Mouse (Mus musculus) kidney, postnatal 36 days (tissue): ENCODE results near the gene Ntrk2.
"Not testable (repeated sequence)": the region's sequence is repeated elsewhere in the genome, so short reads cannot be mapped to it uniquely, and the experiment has no call there.

ENCODE experiments used
- DNase-seq, 2 experiments: peaks; one replicate each; pipeline ENCODE4 v3.0.0; 2021 to 2022; ENCODE audit warnings: mixed read lengths in 2 of 2

Gene Ntrk2

DNA sequence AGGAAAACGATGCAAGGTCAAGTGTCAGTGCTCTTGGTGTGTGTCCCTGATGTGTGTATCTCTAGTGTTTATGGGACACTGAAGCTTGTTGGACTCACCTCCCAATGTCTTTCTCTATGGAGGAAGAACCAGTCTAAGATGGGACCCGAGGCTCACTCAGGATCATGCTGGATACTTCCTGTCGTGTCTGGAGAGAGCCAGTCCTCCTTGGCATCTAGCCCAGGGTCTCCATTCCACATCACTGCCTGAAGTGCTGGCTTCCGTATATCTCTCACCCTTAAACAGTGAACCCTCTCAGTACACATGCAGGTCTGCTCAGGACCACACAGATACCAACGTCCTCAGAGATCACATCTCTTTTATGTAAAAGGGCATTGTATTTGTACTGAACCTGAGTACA lies 166.1 kb downstream of the Ntrk2 start:
- no peak for DNase-seq

GRCm38 (mm10) chr13:58996447-58996846 lies 190.1 kb downstream of the Ntrk2 start:
- DNase-seq = no peak

DNA sequence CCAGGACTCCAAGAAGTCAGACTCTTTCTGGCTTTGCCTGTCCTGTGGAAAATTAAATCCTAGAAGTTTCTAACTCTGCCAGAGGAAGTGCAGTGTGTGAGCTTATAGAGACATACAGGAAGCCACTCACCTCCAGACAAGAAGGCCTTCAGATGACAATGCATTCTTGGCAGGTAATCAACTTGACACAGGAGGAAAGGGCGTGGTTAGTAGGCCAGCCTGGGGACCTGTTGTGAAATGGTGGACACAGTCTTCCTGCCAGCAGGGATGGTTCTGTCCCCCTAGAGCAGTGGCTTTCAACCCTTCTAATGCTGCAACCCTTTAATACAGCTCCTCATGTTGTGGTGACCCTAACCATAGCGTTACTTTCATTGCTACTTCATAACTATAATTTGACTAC lies 191.4 kb downstream of the Ntrk2 start:
- no peak for DNase-seq

- DNase-seq = no peak
These were observed 193.1 kb downstream of the Ntrk2 start for GRCm38 (mm10) chr13:58999373-59000053.

DNA sequence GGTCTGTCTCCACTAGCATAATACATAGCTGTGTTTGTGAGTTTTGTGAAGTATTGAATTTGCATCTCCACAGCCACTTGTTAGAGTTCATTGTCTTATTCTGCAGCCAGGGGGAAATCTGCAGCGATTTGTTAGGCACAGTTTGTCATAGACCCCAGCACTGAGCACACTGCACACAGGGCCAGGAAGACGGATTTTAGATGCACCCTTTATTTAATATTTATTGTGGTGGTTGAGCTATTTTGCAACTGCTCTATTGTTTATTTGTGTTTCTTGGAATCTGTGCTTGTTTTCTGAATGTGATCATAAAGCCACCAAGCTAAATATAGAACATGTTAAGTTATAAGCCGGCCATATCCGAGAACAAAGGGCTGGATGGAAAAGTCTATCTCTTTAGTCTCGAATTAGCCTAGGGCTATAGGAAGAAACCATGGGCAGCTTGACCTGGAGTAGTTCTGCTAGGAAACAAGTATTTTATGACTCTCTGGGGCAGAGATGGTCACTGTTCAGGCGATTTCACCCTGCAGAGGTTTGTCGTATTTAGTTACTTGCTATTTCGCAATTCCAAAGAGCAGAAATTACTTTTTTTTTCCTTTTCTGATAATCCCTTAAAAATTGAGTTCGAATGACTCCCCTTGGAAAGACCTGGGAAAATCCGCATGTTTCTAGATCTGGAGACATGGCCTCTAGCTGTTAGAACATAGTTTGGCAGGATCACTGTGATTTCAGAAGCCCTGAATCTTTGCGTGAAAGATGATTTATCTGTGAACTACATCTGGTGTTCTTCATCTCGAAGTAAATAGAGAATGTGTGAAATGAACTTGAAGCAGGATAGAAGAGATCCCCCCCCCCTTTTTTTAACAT lies 196.8 kb downstream of the Ntrk2 start:
- DNase-seq = no peak

DNA sequence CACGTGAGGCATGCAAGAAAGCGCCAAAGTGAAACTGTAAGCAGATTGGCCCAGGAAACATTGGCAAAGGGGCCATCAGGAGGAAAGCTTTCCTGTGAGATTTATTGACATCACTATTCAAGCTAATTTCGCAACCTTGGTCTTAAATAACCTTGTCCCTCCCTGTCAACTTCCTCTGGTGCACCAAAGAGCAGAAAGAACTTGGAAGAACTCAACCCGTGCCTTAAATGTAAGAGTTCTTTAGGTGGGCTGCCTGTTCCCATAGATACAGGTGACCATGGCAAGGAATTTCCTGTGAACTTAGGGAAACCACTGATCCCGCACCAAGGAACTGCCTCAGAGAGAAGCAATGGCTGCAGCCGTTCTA lies 197.4 kb downstream of the Ntrk2 start:
- DNase-seq = peak in 1 of 2 experiments; percentile 4

GRCm38 (mm10) chr13:59004579-59004978 lies 198.2 kb downstream of the Ntrk2 start:
- no peak for DNase-seq

DNA sequence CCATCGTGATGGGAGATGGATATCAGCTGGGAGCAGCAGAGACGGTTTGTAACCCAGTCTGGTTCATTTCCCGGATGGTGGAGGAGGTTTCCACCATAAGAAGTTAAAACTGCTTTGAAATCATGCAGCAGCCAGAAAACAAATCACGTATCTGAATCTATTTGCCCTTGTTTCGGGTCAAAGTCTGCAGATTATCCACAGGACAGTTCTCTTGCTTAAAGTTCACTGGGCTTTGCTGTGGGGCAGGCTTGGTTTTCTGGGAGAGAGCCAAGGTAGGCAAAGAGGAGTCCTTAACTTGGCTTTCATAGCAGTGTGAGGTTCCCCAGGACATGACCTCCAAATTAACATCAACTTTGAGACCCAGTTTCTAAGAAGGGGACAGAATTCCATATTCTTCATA lies 203.5 kb downstream of the Ntrk2 start:
- peak; percentile 20 to 29 for DNase-seq

DNA sequence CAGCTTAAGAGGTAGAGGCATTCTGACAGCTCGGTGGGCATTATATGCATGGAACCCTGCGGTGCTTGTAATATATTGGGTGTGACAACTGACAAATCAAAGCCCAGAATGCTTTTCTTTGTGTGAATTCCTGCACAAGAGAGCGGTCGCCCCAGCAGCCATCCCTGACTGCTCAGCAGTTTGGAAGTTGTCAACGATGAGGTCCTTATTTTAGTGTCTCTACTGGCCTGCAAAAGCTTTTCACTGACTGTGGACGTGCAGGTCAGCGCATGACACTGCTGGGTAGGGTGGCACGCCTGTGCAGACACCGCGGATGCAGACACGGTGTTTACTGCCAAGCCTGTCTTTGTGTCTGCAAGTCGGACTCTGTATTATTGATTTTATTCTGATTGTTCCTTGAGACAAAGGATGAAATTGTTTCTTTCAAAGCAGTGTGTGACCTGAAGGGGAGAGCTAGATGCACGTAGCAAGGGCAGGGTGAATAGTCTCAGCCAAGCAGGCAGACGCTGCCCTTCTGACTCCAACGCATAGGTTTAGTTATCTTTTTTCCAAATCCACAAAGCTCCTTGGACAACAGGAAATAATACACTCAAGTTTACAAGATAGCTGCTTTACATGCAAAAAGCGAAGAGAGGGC lies 204.6 kb downstream of the Ntrk2 start:
- peak in 1 of 2 experiments; percentile 2 for DNase-seq

DNA sequence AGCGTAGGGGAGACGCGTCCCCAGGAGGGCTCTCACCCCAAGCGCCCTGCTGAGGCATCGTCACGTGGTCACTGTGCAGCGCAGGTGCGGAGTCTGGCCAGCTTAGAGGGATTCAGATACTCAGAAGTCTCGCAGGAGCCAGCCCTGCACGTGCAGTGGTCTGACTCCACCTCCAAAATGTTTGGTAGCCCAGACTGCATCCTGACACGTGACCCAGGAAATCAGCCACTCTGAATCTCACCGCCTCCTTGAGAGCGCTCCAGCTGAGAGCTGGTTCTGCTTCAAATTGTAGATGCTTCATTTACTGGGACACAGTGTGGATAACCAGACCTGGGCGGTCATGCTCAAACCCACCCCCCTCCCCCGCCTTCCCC lies 205.1 kb downstream of the Ntrk2 start:
- DNase-seq = peak; percentile 68 to 74

DNA sequence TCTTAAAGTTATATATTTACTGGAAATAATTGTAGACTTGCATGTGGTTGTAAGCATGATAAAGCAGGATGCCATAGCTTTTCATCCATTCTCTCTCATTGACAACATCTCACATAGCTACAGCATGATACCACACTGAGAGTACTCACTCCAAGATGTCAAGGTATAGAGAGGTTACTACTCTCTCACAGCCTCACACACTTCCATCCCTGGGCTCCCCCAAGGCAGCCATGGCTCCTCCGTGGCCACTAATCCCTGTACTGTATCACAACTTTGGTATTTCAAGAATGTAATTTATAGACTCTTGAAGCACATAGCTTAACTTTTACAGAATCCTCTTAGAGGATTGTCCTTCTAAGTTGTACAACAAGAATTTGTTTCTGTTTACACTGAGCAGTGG lies 209.0 kb downstream of the Ntrk2 start:
- DNase-seq = no peak

DNA sequence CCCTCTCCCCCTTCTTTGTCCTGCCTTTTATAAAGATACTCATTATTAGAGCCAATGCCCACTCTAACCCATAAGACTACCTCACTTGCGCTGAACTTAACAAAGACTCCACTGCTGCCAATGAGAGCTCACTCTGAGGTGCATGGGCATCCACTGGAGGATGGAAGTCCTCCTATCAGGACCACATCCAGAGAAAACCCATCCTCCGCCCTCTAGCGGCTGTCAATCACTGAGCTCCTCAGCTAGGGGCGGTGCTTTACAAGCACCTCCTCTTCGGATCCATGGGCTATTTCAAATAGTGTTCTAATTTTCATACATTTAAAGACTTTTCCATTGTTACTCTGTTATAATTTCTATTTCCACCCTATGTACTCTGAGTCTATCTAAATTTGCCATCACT lies 210.8 kb downstream of the Ntrk2 start:
- no peak for DNase-seq

DNA sequence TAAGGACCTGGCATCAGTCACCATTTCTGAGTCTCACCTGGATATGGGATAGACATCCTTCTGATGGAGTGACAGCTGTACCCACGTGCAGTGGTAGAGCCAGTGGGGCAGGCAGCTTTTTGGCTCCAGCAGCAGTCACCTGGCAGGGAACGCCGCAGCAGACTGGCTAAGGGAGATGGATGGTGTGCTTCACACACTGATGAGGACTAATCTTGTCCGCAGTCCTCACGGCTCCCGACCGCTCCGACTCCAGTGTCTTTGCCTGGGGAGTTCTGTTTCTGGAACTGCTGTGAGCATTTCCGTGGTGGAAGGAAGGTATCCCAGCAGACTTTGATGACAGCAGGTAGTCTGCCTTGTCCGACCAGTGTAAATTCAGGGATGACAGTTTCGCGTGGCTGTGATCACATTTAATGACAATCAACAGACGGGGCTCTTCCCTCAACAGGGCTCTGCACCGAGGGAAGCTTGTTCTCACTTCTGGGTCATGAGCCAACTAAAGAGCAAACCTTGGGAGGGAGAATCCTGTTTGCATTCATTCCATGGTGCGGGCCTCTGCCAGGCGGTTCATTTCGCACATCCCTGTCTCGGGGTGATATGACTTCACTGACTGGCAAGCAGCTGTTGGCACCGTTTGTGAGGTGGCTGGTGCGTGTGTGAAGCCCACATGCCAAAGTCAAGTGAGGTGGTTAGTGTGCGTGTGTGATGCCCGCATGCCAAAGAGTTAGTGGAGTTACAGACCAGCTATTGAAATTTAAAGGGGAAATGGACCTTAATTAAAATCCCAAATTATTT lies 216.1 kb downstream of the Ntrk2 start:
- DNase-seq = no peak

DNA sequence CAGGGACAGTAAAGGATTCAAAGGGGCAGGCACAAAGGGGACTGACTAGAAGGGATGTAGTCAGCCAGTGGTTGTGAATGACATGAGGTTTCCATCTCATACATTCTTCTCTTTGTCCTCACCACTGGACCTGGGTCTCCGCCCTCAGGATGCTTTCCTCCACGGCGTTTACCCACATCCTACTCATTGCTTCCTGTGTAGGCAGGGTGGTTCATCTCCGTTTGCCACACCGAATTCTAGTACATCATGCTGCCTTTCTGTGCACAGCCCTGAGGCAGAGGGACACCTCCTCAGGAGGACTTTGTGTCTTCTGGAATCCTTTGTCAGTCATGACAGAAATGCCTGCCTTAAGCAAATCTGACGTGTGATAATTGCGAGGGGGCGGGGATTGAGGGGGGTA lies 219.3 kb downstream of the Ntrk2 start:
- DNase-seq = no peak

DNA sequence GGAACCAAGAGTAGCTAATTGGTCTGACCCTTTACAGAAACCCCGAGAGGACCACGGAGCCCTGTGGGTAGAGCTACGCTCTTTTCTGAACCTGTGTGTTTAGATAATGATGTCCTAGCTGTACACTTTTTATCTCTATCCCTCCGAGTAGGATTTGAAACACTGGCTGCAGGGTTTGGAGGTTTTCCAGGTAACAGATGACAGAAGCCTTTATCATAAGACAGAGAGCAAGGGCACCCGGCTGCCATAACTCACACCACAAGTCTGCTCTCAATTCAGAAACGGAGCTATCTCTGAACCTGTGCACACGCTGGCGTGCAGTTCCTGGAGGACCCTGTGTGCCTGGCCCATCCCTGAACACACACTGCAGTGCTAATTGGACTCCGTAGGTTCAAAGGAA lies 221.1 kb downstream of the Ntrk2 start:
- no peak for DNase-seq

DNA sequence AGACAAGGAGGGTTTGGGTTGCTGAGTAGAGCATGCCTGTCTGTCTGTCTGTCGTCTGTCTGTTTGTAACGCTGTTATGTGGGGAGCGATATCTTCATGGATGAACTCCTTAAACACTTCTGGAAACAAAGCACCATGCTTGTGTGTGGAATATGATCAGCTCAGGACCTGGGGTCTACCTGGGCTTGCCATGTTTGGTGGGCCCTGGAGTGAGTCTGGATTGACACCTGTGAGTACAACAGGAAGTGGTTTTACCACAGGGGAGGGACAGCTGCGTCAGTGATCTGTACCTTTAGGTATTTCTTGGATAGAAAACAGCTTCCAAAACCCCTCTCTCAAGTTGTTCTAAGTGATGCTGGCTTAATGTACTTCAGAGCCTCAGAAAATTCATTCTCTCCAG lies 222.2 kb downstream of the Ntrk2 start:
- no peak for DNase-seq

DNA sequence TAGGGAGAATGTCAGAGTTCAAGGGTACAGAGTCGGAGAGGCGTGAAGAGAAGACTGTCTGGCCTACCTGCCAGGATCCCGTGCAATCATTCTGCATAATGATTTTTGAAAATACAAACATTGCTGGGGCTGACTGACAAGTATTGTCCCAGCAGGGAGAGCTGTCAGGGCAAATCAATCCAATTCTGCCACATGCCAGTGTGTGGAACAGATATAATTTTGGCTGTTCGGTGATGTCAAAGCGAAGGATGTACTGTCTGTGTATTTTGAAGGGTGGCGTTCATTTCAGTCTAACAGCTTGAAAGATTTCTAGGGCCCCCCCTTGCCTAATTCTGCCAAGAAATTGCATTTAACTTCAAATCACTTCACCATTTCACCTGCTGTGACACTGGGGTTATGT lies 224.2 kb downstream of the Ntrk2 start:
- no peak for DNase-seq

DNA sequence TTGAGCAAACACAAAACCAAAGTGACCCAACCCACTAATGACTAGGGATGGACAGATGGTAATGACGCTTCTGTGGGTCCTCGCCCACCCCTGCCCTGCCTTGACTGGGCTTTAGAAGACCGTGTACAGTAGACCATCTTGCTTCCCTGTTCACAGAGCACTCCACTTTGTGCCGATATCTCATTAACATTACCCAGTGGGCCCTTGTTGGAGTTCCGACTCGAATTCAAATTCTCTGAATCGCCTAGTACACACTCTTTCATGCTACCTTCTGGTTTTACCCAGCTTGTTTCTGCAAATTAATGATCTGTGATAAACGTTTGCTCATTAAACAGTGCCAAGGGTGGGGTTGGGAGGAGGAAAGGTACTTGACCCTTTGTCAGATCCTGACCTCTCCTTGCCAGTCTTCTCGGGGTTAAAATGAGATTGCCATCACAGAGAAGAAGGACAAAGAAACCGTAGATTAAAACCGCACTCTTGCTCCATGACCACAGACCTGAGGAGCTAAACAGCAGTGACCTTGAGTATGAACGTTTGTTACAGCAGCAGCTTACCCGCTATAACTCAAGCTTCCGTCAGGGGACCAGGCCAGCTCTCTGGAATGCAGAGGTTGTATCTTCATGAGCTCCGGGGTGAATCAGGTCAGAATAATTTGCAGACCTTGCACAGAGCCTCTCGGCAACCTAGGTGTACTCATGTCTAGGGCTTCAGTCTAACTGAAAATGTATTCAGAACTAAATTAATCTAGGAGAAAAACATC lies 234.0 kb downstream of the Ntrk2 start:
- DNase-seq = no peak

GRCm38 (mm10) chr13:59041013-59041764 lies 234.8 kb downstream of the Ntrk2 start:
- no peak for DNase-seq

- no peak for DNase-seq
These were observed 245.8 kb downstream of the Ntrk2 start for GRCm38 (mm10) chr13:59052188-59052587.

- DNase-seq = not testable (repeated sequence)
These were observed 248.0 kb downstream of the Ntrk2 start for GRCm38 (mm10) chr13:59054331-59054730.

GRCm38 (mm10) chr13:59056859-59057258 lies 250.5 kb downstream of the Ntrk2 start:
- DNase-seq = peak; percentile 6 to 79
